Mouse (Mus musculus) MEL (cell line): ENCODE results near the gene Cdpf1. TPM values are rescaled to one million over a fixed set of nuclear protein-coding genes. Genes with fewer than 3 reads are reported as not detected.
A peak's percentile ranks its signal among the peaks of the same experiment; 100 is the strongest.

Experiments used
- DNase-seq: peaks from one replicate; pipeline ENCODE4 v3.0.0; 2011; ENCODE audit warnings: low read depth, low spot score
- H3K27ac ChIP-seq: 2 replicates; pipeline ENCODE4 v1.5.1; 2012; ENCODE audit warnings: low read depth, mild to moderate bottlenecking, control low read depth, low read length, moderate library complexity; ENCODE audit not compliant: control insufficient read depth
- H3K27me3 ChIP-seq, 2 experiments: fragments of 150-350 bp in 1 of 2; sonication (generic) in 1 of 2; 2 replicates each; pipeline ENCODE4 v1.6.1; 2012; ENCODE audit warnings: low read length in 2 of 2, mild to moderate bottlenecking in 2 of 2, improper control_type of control experiment in 1 of 2, moderate library complexity in 1 of 2; ENCODE audit not compliant: insufficient read depth in 2 of 2, control insufficient read depth in 1 of 2
- H3K36me3 ChIP-seq, 2 experiments: 2 replicates each; pipeline ENCODE4 v1.6.1; 2012 to 2014; ENCODE audit warnings: low read length in 2 of 2, improper control_type of control experiment in 1 of 2, inconsistent platforms in 1 of 2, mild to moderate bottlenecking in 1 of 2; ENCODE audit not compliant: insufficient read depth in 2 of 2, control insufficient read depth in 1 of 2
- H3K4me1 ChIP-seq, 2 experiments: fragments of 150-350 bp in 1 of 2; sonication (generic) in 1 of 2; 2 replicates each; pipeline ENCODE4 v1.6.1; 2012; ENCODE audit warnings: low read length in 2 of 2, improper control_type of control experiment in 1 of 2, mild to moderate bottlenecking in 1 of 2; ENCODE audit not compliant: insufficient read depth in 2 of 2, control insufficient read depth in 1 of 2
- H3K4me3 ChIP-seq, 2 experiments: fragments of 150-350 bp in 1 of 2; sonication (generic) in 1 of 2; 2 replicates each; pipeline ENCODE4 v1.5.1; 2012; ENCODE audit warnings: low read depth in 2 of 2, low read length in 2 of 2, mild to moderate bottlenecking in 2 of 2, moderate library complexity in 2 of 2, control low read depth in 1 of 2, improper control_type of control experiment in 1 of 2; ENCODE audit not compliant: control insufficient read depth in 1 of 2, insufficient read depth in 1 of 2
- H3K79me2 ChIP-seq: 2 replicates; pipeline ENCODE4 v1.6.1; 2012; ENCODE audit warnings: mild to moderate bottlenecking, low read length, moderate library complexity; ENCODE audit not compliant: control insufficient read depth, poor library complexity, insufficient read depth
- H3K9ac ChIP-seq: 2 replicates; pipeline ENCODE4 v1.6.1; 2012; ENCODE audit warnings: low read depth, mild to moderate bottlenecking, control low read depth, low read length, moderate library complexity; ENCODE audit not compliant: control insufficient read depth, poor library complexity, severe bottlenecking
- H3K9me3 ChIP-seq: fragments of 150-350 bp; sonication (generic); replicated peaks from 2 replicates; pipeline ENCODE4 v1.6.1; 2012; ENCODE audit warnings: mild to moderate bottlenecking, low read length, improper control_type of control experiment, moderate library complexity; ENCODE audit not compliant: insufficient read depth
- BHLHE40 ChIP-seq: IDR thresholded peaks from 2 replicates; pipeline ENCODE4 v1.6.1; 2012; ENCODE audit warnings: low read depth, mild to moderate bottlenecking, inconsistent platforms, low read length, improper control_type of control experiment, borderline replicate concordance
- CHD2 ChIP-seq: IDR thresholded peaks from 2 replicates; pipeline ENCODE4 v1.6.1; 2011; ENCODE audit warnings: low read length, improper control_type of control experiment
- CTCF ChIP-seq, 3 experiments: IDR thresholded peaks in 2 of 3; conservative IDR thresholded peaks in 1 of 3; 2 replicates each; pipeline ENCODE4 v1.5.1; 2011 to 2012; ENCODE audit warnings: low read length in 3 of 3, low read depth in 2 of 3, mild to moderate bottlenecking in 2 of 3, improper control_type of control experiment in 1 of 3, inconsistent platforms in 1 of 3, mixed read lengths in 1 of 3, moderate library complexity in 1 of 3; ENCODE audit not compliant: control insufficient read depth in 1 of 3, insufficient read depth in 1 of 3, poor library complexity in 1 of 3, severe bottlenecking in 1 of 3
- E2F4 ChIP-seq: IDR thresholded peaks from 2 replicates; pipeline ENCODE4 v1.6.1; 2011; ENCODE audit warnings: low read depth, low read length, improper control_type of control experiment, borderline replicate concordance
- GATA1 ChIP-seq: IDR thresholded peaks from 2 replicates; pipeline ENCODE4 v1.6.1; 2011; ENCODE audit warnings: low read depth, low read length, improper control_type of control experiment
- HCFC1 ChIP-seq: IDR thresholded peaks from 2 replicates; pipeline ENCODE4 v1.6.1; 2012; ENCODE audit warnings: low read depth, mild to moderate bottlenecking, inconsistent platforms, low read length, improper control_type of control experiment, moderate library complexity
- JUND ChIP-seq: IDR thresholded peaks from 2 replicates; pipeline ENCODE4 v1.6.1; 2011; ENCODE audit warnings: low read depth, mild to moderate bottlenecking, improper control_type of control experiment, low read length
- KAT2A ChIP-seq: conservative IDR thresholded peaks from 2 replicates; pipeline ENCODE4 v1.6.1; 2012; ENCODE audit warnings: low read depth, low read length, improper control_type of control experiment, inconsistent platforms
- MAX ChIP-seq: IDR thresholded peaks from 2 replicates; pipeline ENCODE4 v1.6.1; 2011; ENCODE audit warnings: low read length, improper control_type of control experiment
- MAZ ChIP-seq: IDR thresholded peaks from 2 replicates; pipeline ENCODE4 v1.6.1; 2012; ENCODE audit warnings: low read depth, mild to moderate bottlenecking, inconsistent platforms, low read length, improper control_type of control experiment
- MXI1 ChIP-seq: IDR thresholded peaks from 2 replicates; pipeline ENCODE4 v1.6.1; 2011; ENCODE audit warnings: mild to moderate bottlenecking, low read depth, low read length, improper control_type of control experiment
- NELFE ChIP-seq: IDR thresholded peaks from 2 replicates; pipeline ENCODE4 v1.6.1; 2011; ENCODE audit warnings: low read depth, low read length, improper control_type of control experiment
- POLR2AphosphoS2 ChIP-seq: IDR thresholded peaks from 2 replicates; pipeline ENCODE4 v1.6.1; 2011; ENCODE audit warnings: low read length, improper control_type of control experiment
- POLR2AphosphoS5 ChIP-seq: IDR thresholded peaks from 2 replicates; pipeline ENCODE4 v1.6.1; 2012; ENCODE audit warnings: low read depth, borderline replicate concordance, mild to moderate bottlenecking, inconsistent platforms, low read length, moderate library complexity, mixed read lengths
- SMC3 ChIP-seq: IDR thresholded peaks from 2 replicates; pipeline ENCODE4 v1.6.1; 2011; ENCODE audit warnings: low read depth, low read length, improper control_type of control experiment
- TAL1 ChIP-seq: IDR thresholded peaks from 2 replicates; pipeline ENCODE4 v1.6.1; 2012; ENCODE audit warnings: mild to moderate bottlenecking, inconsistent platforms, low read length, moderate library complexity, mixed read lengths
- TBP ChIP-seq: IDR thresholded peaks from 2 replicates; pipeline ENCODE4 v1.8.0; 2011; ENCODE audit warnings: low read depth, low read length, improper control_type of control experiment
- UBTF ChIP-seq: IDR thresholded peaks from 2 replicates; pipeline ENCODE4 v1.6.1; 2012; ENCODE audit warnings: low read depth, mild to moderate bottlenecking, inconsistent platforms, low read length, improper control_type of control experiment, moderate library complexity, borderline replicate concordance; ENCODE audit not compliant: insufficient read depth
- USF1 ChIP-seq: IDR thresholded peaks from 2 replicates; pipeline ENCODE4 v1.6.1; 2014; ENCODE audit warnings: low read depth, mild to moderate bottlenecking, inconsistent platforms, low read length, improper control_type of control experiment, moderate library complexity
- ZKSCAN1 ChIP-seq: IDR thresholded peaks from 2 replicates; pipeline ENCODE4 v1.6.1; 2012; ENCODE audit warnings: low read depth, mild to moderate bottlenecking, inconsistent platforms, low read length, improper control_type of control experiment, moderate library complexity
- ZMIZ1 ChIP-seq: IDR thresholded peaks from 2 replicates; pipeline ENCODE4 v1.6.1; 2012; ENCODE audit warnings: low read depth, mild to moderate bottlenecking, inconsistent platforms, low read length, improper control_type of control experiment, moderate library complexity
- polyA plus RNA-seq, 2 experiments: library from polyadenylated mRNA; stranded (reverse) in 1 of 2; unstranded in 1 of 2; fragments of >175 nt in 1 of 2; fragments of >200 nt in 1 of 2; gene quantifications; 2 replicates each; pipeline versions ENCODE4 v1.2.1 to v1.2.4; 2012; ENCODE audit warnings: low replicate concordance in 2 of 2, low read depth in 1 of 2; ENCODE audit not compliant: insufficient read length in 2 of 2, insufficient read depth in 1 of 2, missing spikeins in 1 of 2
- total RNA-seq: library from RNA; depleted of rRNA; stranded (reverse); fragments of 300-350 nt; gene quantifications from 2 replicates; pipeline ENCODE4 v1.2.3, GENCODE M21; 2012

Cdpf1 gene
- total and polyA plus RNA-seq, 3 experiments = 30.5 to 44.0 TPM; not detected in 1

- no peak overlapping the region for H3K9ac ChIP-seq
- no peak overlapping the region for H3K27ac ChIP-seq
Observed at GRCm38 (mm10) chr15:85841796-85842360, 30.4 kb upstream of the Cdpf1 start.

DNA sequence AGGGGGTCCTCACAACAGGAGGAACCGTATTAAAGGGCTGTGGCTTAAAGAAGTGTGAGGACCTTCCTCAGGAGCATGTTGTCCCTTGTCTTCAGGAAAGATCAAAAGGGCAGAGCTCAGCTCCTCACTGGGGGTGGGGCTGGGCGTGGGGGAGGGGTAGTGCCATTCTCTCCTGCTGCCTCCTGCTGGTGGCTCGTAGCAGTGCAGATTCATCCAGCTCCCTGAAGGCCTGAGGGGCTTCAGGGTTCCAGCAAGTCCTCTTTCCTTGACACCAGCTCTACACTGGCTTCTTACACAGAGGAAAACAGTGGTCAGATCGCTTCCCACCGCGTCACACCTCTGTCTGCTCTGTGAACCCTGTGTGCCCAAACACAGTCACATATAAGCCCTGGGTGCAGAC is 29.5 kb upstream of the Cdpf1 start:
- H3K79me2 ChIP-seq = no peaks in the 10 kb centered on the region
- H3K9ac ChIP-seq = no peak overlapping the region
- peak; percentile 31 for DNase-seq
- no peak overlapping the region for H3K27ac ChIP-seq
- H3K27me3 ChIP-seq = no peaks in the 10 kb centered on the region
- no peaks in the 10 kb centered on the region for H3K4me1 ChIP-seq
- no peaks in the 10 kb centered on the region for H3K9me3 ChIP-seq
- H3K4me3 ChIP-seq = no peak overlapping the region
- TF ChIP-seq SMC3 (peak; percentile 66), MAZ (no peak), BHLHE40 (peak; percentile 43; the same call in 1 of the 2 replicates), TBP (no peak), MXI1 (no peak), UBTF (no peak), POLR2AphosphoS5 (no peak), CHD2 (peak; percentile 70), HCFC1 (no peak), ZMIZ1 (no peak), TAL1 (no peak), CTCF (IDR thresholded peaks at IDR 0.05 in 2 of 3, conservative IDR thresholded peaks at IDR 0.05 in 1 of 3; ENCODE audit: control insufficient read depth in 1 of 3, insufficient read depth in 1 of 3, low read depth in 2 of 3, low read length in 3 of 3, poor library complexity in 1 of 3, severe bottlenecking in 1 of 3) (peak; percentile 54 to 81 (median 60))
- no peaks in the 10 kb centered on the region for H3K36me3 ChIP-seq

More at GRCm38 (mm10) chr15:85841796-85842360, 30.4 kb upstream of the Cdpf1 start:
- TF ChIP-seq GATA1 = no peak
- no peak for TF ChIP-seq BHLHE40
- TF ChIP-seq ZKSCAN1 = no peak
- no peak for TF ChIP-seq NELFE
- TF ChIP-seq HCFC1 = no peak
- no peak for TF ChIP-seq JUND
- no peak for TF ChIP-seq USF1
- TF ChIP-seq CHD2 = no peak
- no peak for TF ChIP-seq MAX
- TF ChIP-seq KAT2A = no peak
- TF ChIP-seq E2F4 = no peak
- TF ChIP-seq POLR2AphosphoS2 = no peak
- TF ChIP-seq CTCF (IDR thresholded peaks at IDR 0.05 in 2 of 3, conservative IDR thresholded peaks at IDR 0.05 in 1 of 3; ENCODE audit: control insufficient read depth in 1 of 3, insufficient read depth in 1 of 3, low read depth in 2 of 3, low read length in 3 of 3, poor library complexity in 1 of 3, severe bottlenecking in 1 of 3) = no peak
- no peak for DNase-seq
- H3K9me3 ChIP-seq = no peaks in the 10 kb centered on the region
- H3K79me2 ChIP-seq = no peaks in the 10 kb centered on the region
- H3K4me3 ChIP-seq = no peak overlapping the region
- H3K4me1 ChIP-seq = no peaks in the 10 kb centered on the region
- H3K36me3 ChIP-seq = no peaks in the 10 kb centered on the region
- H3K27me3 ChIP-seq = no peaks in the 10 kb centered on the region
